Mouse (Mus musculus) left cerebral cortex, adult 8-10 months (tissue): ENCODE measurements around the gene Mypop. TPM values are rescaled to one million over a fixed set of nuclear protein-coding genes. Genes with fewer than 3 reads are reported as not detected.

Experiments
- DNase-seq, 2 experiments: peaks; one replicate each; pipeline ENCODE4 v3.0.0; 2022; ENCODE audit warnings: low spot score in 2 of 2
- total RNA-seq, 4 experiments: library from RNA; stranded (reverse); gene quantifications; 2 replicates each; pipeline ENCODE4 v1.2.4; 2022

Mypop gene
- total RNA-seq, result 10 to 100 TPM; 54.2 to 60.5 (median 57.6) TPM

- peak; percentile 99 to 100 for DNase-seq
Observed at GRCm38 (mm10) chr7:18990601-18991295, at the start of gene Mypop. Mypop (plus strand) TSS chr7:18991245.

- DNase-seq, result peak in 1 of 2 experiments; percentile 77
Observed at GRCm38 (mm10) chr7:18942376-18942775, 48.7 kb upstream of the Mypop start.

- DNase-seq, result no peak
Observed at GRCm38 (mm10) chr7:18942815-18943214, 48.2 kb upstream of the Mypop start.

- DNase-seq, result no peak
Observed at GRCm38 (mm10) chr7:18948151-18948550, 42.9 kb upstream of the Mypop start.

GRCm38 (mm10) chr7:18949781-18950522 is 41.1 kb upstream of the Mypop start:
- DNase-seq, result no peak

GRCm38 (mm10) chr7:18950523-18951315 is 40.3 kb upstream of the Mypop start:
- DNase-seq, result no peak

- no peak for DNase-seq
Observed at GRCm38 (mm10) chr7:18951397-18951796, 39.6 kb upstream of the Mypop start.

GRCm38 (mm10) chr7:18957569-18958383 is 33.3 kb upstream of the Mypop start:
- DNase-seq, result peak in 1 of 2 experiments; percentile 77

- DNase-seq, result no peak
Observed at GRCm38 (mm10) chr7:18958384-18958766, 32.7 kb upstream of the Mypop start.

- DNase-seq, result no peak
Observed at GRCm38 (mm10) chr7:18959446-18959845, 31.6 kb upstream of the Mypop start.

GRCm38 (mm10) chr7:18962171-18962792 is 28.8 kb upstream of the Mypop start:
- DNase-seq, result no peak

GRCm38 (mm10) chr7:18962795-18963194 is 28.2 kb upstream of the Mypop start:
- DNase-seq, result no peak

GRCm38 (mm10) chr7:18963294-18963843 is 27.7 kb upstream of the Mypop start:
- DNase-seq, result no peak

GRCm38 (mm10) chr7:18965312-18965711 is 25.7 kb upstream of the Mypop start:
- DNase-seq, result no peak

- no peak for DNase-seq
Observed at GRCm38 (mm10) chr7:18967603-18968002, 23.4 kb upstream of the Mypop start.

GRCm38 (mm10) chr7:18970956-18971355 is 20.1 kb upstream of the Mypop start:
- DNase-seq, result no peak

GRCm38 (mm10) chr7:18978381-18978780 is 12.7 kb upstream of the Mypop start:
- no peak for DNase-seq

- DNase-seq, result no peak
Observed at GRCm38 (mm10) chr7:18986503-18986902, 4.5 kb upstream of the Mypop start.

GRCm38 (mm10) chr7:18987100-18987499 is 3.9 kb upstream of the Mypop start, which contains the start of gene Nanos2:
Nanos2 (plus strand) TSS chr7:18987400.
- DNase-seq, result no peak

- no peak for DNase-seq
Observed at GRCm38 (mm10) chr7:18987747-18988146, 3.3 kb upstream of the Mypop start.
